Mouse (Mus musculus) embryo, embryonic 10.5 days (tissue): ENCODE results near the gene Insyn1.

ENCODE experiments used
- DNase-seq: peaks from one replicate; pipeline ENCODE4 v3.0.0-alpha.2; 2015; ENCODE audit warnings: low spot score

Insyn1 gene

DNA sequence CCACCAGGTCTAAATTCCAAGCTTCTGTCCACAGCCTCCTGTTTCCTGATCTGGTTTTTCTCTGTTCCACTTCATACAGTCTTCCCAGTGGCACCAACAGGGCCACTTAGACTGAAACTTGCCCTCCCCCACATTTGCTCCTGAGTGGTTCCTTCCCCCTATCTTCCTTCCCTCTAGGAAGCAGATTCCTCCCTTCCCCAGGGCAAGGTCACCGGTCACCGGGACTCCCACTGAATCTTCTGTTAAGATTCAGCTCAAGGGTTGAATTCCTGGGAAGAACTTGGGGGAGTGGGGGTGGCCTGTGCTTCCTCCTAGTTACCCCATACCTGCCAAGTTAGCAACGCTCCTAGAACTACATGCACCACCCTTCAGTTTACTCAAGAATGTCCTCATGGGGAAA, 1.3 kb upstream of the Insyn1 start:
- peak; percentile 19 for DNase-seq

GRCm38 (mm10) chr9:58489133-58489864, 896 bp downstream of the Insyn1 start:
- peak; percentile 47 for DNase-seq

GRCm38 (mm10) chr9:58489865-58490165, 1.4 kb downstream of the Insyn1 start:
- no peak for DNase-seq

DNA sequence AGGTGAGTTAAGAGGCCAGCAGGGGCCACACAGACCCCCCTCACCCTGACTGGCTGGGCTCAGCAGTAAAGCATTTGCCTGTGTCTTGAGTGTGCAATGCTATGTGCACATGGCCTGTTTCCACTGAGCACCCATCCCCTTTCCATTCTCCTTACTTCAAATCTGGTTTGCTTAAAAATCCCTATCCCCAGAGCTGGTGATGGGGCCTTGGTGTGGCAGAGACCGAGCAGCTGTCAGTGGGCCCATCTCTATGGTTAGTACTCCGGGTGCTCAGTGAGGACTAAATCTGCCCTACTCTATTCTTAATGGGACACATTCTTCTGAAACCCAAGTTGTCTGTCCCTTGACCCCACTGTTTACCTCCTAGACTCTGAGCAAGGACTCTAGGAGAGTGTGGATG, 2.0 kb downstream of the Insyn1 start:
- DNase-seq = no peak

DNA sequence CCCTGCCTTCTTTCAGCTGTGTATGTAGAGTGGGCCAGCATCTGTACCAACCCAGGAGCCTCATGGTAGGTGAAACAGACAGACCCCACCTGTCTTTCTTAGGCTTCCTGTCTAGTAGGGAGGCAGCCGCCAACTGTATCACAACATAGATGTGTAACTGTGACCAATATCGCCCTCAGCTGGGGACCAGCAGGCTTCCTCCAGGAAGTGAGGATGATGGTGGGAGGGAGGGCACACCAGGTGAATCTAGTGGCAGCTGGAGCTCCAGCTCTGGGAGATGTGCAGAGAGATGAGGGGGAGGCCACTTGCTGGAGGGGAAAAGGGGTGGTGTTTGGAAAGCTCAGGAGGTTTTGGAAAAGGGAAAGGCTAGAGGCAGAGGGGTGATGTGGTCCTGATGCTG, 6.6 kb downstream of the Insyn1 start:
- no peak for DNase-seq

DNA sequence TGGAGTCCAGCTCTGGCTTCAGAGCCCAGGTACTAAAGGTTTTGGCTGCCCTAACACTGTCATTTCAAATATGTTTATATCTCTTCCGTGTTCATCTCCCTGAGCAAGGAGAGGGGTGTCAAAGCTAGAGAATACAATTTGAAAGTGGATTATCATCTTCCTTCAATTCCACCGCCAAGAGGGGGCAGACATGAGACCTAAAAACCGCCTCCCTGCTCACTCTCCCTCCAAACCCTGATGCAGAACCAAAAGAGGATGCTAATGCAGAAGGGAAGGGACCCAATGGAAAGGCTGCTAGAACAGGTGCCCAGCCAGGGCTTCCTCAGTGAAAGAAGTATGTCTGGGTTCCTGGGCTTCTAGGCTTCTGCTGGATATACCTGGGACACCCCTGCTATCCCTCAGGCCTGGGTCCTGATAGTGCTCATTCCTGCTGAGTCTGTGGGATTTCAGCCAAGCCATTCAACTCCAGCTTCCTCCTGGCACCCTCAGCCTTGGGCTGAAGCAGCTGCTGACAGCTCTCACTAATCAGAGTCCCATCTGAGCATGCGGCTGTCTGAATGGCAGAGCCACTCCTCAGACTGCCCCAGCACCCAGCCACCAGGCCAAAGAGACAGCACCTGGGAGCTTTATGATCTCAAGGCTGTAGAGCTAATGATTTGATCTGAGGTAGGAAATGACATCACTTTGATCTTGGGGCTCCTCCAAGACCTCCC, 8.2 kb downstream of the Insyn1 start:
- DNase-seq = no peak

GRCm38 (mm10) chr9:58497942-58498341, 9.5 kb downstream of the Insyn1 start:
- no peak for DNase-seq

- DNase-seq = no peak
Measured at GRCm38 (mm10) chr9:58500946-58501345, 12.5 kb downstream of the Insyn1 start.

GRCm38 (mm10) chr9:58507216-58508005, 19.0 kb downstream of the Insyn1 start:
- DNase-seq = no peak

DNA sequence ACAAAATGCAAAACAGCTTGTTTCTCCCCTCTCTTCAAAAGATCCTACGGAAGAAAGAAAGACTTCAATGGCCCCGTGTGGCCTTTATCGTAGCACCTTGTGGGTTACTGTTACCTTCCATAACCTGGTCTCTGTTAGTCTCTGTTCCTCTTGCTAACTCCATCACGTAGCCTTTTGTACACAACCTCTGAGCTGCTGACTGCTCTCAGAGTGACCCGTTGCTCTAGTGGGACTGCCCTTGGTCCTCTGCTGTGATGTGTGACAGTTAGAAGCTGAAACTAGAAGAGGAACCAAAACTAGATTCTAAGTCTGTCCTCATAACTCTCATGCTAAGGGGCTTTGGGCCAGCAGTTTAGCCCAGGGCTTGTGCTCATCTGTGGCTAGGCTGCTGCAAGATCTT, 22.0 kb downstream of the Insyn1 start:
- DNase-seq = no peak

DNA sequence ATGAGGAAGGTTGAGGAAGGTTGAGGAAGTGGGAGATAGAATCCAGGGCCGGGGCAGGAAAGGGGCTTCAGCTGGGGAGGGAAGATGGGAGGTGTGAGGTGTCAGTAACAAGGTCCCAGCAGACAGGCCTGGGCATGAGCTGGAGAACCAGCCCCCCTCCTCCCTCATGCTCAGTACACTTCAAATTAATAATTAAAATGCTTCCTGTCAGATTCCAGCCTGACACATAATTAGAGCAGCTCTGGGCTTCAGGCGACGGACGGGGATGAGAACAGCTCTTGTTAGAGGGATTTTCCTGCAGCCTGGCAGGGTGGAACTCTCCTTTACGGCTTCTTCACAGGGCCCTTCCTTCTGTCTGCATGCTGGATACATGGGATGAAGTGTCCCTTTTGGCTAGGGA, 25.3 kb downstream of the Insyn1 start:
- no peak for DNase-seq

DNA sequence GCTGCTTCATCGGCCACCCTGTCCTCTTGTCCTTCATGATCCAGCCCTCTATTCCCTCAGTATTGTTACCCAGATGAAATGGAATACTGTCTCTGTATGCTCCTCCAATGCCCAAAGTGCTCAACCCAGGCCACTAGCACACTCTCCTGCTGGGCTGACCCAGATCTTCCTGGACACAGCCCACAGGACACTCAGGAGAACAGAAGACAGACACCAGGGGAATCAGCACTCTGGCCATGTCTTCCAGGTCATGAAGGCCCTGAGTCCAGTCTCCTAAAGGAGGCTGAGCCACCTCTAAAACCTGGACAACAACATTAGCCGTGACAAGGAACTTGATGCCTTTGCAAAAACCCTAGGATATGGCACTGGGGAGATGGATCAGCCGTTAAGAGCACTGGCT, 28.1 kb downstream of the Insyn1 start:
- no peak for DNase-seq

DNA sequence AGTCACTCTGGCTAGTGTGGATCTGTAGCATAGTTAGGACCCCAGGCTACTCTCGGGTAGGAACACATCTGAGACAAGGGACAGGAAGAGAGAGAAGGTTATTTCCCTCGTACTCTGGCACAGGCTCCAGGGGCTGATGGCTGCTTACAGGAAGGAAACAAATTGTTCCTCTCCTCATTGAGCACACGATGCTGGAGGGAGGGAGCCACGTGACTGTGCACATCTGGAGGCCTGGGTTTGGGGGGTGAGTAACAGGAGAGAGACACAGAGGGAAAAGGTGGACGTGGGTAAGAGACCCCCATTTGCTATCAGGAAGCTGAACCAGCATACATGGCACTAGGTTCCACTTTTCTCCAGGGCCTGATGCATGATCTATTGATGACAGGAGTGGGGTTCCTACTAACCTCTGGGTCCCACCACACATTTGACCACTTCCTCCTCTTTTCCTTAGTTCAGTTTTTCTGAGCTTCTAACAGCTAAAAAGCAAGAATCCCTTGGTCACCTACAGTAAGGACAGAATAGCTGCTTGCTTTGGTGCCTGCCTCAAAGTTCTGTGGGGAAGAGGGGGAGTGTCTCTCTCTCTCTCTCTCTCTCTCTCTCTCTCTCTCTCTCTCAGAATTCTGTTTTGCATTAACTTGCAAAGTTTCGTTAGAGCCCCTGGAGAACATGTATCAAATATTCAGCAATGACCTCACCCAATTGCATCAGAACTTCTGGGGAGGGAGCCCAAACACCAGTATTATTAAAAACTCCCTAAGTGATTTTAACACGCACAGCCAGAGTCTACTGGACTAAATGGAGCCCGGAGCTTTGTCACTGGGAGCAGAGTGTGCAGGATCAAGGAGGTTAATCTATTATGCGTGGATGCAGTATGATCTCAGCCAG, 29.7 kb downstream of the Insyn1 start:
- DNase-seq = no peak

DNA sequence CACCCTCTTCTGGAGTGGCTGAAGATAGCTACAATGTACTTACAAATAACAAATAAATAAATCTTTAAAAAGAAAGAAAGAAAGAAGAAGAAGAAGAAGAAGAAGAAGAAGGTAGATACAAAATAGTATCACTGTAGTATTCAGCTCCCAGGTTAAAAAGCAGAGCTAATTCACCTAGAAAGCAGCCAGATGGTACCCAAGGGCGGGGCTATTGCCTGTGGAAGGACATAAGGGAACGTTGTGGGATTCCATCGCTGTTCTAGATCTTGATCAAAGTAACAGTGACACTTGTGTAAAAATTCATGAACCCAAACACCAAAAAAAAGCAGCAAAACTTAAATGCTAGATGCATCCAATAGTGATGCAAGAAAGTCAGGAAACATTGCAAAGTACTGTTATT, 31.6 kb downstream of the Insyn1 start:
- DNase-seq = no peak

DNA sequence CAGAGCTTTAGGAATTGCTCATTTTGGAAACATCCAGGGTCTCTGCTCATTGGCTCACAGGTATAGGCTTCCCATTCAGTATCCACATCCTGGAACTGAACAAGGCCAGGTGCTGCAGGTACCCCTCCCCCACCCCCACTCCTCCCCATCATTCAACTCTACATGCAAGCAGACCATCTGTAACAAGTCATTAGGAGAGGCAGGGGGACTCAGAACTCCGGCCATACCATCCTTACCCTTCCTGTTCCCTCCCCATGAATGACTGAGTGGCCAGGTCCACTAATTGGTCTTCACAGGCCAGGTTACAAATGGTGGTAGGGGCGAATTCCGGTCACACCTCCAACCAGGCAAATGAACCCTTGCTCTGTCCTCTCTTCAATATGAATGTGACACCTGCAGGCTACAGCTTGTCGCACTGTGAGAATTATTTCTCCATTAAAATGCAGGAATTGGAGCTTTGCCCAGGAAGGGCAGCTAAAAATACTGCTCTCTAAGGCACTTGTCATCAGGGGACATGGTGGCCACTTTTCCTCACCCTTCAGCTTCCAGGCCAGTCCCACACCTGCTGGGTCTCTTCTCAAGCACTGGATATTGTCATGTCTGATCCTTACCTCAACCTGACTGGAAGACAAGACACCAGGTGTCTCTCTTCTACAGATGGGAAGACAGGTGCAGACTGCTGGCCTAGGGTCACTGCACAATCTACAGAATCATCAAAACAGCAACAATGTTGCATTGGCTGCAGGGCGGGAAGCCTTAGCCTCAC, 32.6 kb downstream of the Insyn1 start:
- no peak for DNase-seq

GRCm38 (mm10) chr9:58521883-58522423, 33.5 kb downstream of the Insyn1 start:
- DNase-seq = no peak

DNA sequence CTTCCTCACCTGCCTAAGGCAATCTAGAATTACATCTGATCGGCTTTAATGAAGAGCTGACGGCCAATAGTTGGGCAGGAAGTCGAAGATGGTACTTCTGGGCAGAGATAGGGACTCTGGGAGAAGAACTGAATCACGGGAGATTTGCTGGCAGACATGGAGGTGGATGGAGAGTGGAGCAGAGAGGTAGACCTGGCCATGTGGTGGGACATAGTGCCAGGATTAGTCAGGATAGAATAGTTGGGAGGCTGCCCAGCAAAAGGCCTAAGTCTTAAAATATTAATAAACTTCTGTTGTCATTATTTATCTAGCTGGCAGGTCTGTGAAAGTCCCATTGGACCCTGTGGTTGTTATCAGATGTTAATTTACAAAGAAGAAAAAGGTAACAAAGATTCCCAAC, 36.7 kb downstream of the Insyn1 start:
- no peak for DNase-seq

DNA sequence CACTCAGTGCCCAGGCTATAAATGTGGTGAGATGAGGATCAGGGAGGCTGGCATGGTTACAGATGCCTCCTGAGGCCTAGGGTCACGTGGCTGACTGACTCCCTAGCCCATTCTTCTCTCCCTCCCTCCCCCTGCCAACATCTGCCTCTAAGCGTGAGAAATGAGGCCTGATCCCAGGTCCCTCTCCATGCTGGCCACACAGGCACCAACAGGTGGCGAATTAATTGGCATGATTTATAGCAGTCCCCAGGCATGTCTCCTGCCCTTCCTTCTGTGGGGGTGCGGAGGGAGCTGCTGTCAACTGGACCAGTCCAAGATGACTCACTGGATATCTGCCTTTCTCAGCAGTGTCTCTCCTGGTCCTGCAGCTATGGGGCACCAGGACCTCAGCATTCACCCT, 39.4 kb downstream of the Insyn1 start:
- no peak for DNase-seq

- DNase-seq = no peak
Measured at GRCm38 (mm10) chr9:58530407-58530806, 42.0 kb downstream of the Insyn1 start.

DNA sequence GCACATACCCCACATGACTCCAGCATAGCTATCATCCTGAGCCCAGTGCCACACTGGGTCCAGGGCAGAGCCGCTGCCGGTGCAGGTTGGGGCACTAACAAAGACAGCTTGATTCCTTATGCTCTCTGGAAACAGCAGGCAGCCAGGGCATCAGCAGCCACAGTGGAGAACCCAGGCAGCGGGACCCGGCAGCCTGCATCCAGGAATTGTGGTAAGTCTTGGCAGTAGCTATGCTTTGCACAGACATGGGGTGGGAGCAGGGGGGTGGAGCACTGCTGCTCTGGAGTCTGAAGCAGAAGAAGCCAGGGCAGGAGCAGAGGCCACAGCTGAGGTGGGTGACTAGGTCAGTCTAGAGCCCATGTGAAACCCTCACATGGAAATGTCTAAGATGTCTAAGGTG, 43.8 kb downstream of the Insyn1 start:
- no peak for DNase-seq

DNA sequence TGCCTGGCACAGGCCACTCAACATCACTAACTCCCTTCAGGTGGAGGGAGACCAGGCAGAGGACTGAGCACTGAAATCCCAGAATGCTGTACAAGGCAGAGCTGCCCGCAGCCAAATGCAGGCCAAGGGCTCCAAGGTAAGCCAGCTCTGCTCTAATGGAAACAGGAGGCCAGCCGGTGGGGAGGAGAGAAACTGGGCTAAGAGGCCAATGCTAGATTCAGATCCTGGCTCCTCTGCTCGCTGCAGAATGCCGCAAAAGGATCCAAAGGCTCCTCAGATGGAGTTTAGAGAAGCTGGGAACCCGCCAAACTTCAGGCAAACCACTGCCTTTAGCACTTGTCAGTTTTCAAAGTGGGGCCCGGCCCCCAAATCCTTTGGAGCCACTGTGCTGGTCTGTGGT, 44.9 kb downstream of the Insyn1 start:
- DNase-seq = no peak
